Mouse (Mus musculus) liver, postnatal 0 days (tissue): ENCODE results near the gene Begain. TPM values are rescaled to one million over a fixed set of nuclear protein-coding genes. Genes with fewer than 3 reads are reported as not detected.

ENCODE experiments used
- ATAC-seq: fragments of 200-750 bp; cut with Nextera tagmentation; 2 replicates; pipeline ENCODE4 v1.8.0; 2017; ENCODE audit warnings: mild to moderate bottlenecking, moderate library complexity
- DNase-seq: peaks from one replicate; pipeline ENCODE4 v3.0.0-alpha.2; 2016
- H3K27ac ChIP-seq: fragments of 300-500 bp; sonication (generic); 2 replicates; pipeline ENCODE4 v1.5.1; 2014; ENCODE audit warnings: antibody characterized with exemption, moderate library complexity, mild to moderate bottlenecking, low read depth
- H3K27me3 ChIP-seq: fragments of 300-500 bp; sonication (generic); 2 replicates; pipeline ENCODE4 v1.6.1; 2014; ENCODE audit warnings: low read length, control low read depth, mixed read lengths; ENCODE audit not compliant: insufficient read depth
- H3K36me3 ChIP-seq: fragments of 300-500 bp; sonication (generic); replicated peaks from 2 replicates; pipeline ENCODE4 v1.6.1; 2014; ENCODE audit warnings: mild to moderate bottlenecking, control low read depth, low read length, moderate library complexity, mixed read lengths; ENCODE audit not compliant: insufficient read depth
- H3K4me1 ChIP-seq: fragments of 300-500 bp; sonication (generic); 2 replicates; pipeline ENCODE4 v1.6.1; 2014; ENCODE audit warnings: antibody characterized with exemption, mild to moderate bottlenecking, control low read depth; ENCODE audit not compliant: insufficient read depth
- H3K4me2 ChIP-seq: fragments of 300-500 bp; sonication (generic); 2 replicates; pipeline ENCODE4 v1.6.1; 2014; ENCODE audit warnings: low read depth, mild to moderate bottlenecking, low read length, moderate library complexity, mixed read lengths
- H3K4me3 ChIP-seq: fragments of 300-500 bp; sonication (generic); 2 replicates; pipeline ENCODE4 v1.5.1; 2014; ENCODE audit warnings: low read depth, low read length
- H3K9ac ChIP-seq: fragments of 300-500 bp; sonication (generic); replicated peaks from 2 replicates; pipeline ENCODE4 v1.6.1; 2014; ENCODE audit warnings: mild to moderate bottlenecking, moderate library complexity
- H3K9me3 ChIP-seq: fragments of 300-500 bp; sonication (generic); 2 replicates; pipeline ENCODE4 v1.6.1; 2016; ENCODE audit warnings: mild to moderate bottlenecking, control low read depth, low read length, mixed read lengths
- CTCF ChIP-seq: sonication (generic); IDR thresholded peaks from 2 replicates; pipeline ENCODE4 v1.5.1; 2016; ENCODE audit warnings: antibody characterized with exemption, low read depth
- EP300 ChIP-seq: IDR thresholded peaks from 2 replicates; pipeline ENCODE4 v1.6.1; 2016; ENCODE audit warnings: antibody characterized with exemption, low read depth, mild to moderate bottlenecking
- WGBS: fragments of 180-500 bp; shearing (Covaris S2); extraction: QIAGEN DNeasy Blood & Tissue Kit; methylation state at CpG from one replicate; pipeline ENCODE4 v1.1.7; 2014; ENCODE audit not compliant: insufficient replicate concordance; 5-methylcytosine and 5-hydroxymethylcytosine counted together
- polyA plus RNA-seq: library from polyadenylated mRNA; unstranded; fragments of >200 nt; fragmentation: Nextera tagmentation; extraction: Ambion mirVana; gene quantifications from 2 replicates; pipeline ENCODE4 v1.2.1, GENCODE M21; 2015

Gene Begain
- polyA plus RNA-seq, 1 experiment from 2014 or later: 0.27 TPM

GRCm38 (mm10) chr12:109077036-109077435, 9.0 kb upstream of the Begain start:
- H3K27ac ChIP-seq: no peak overlapping the region
- ATAC-seq: no peak
- no peaks in the 10 kb centered on the region for H3K4me1 ChIP-seq
- TF ChIP-seq CTCF (no peak), EP300 (no peak)
- no peak overlapping the region for H3K4me3 ChIP-seq
- H3K27me3 ChIP-seq: no peaks in the 10 kb centered on the region
- DNase-seq: no peak
- H3K4me2 ChIP-seq: no peak overlapping the region
- H3K9me3 ChIP-seq: no peaks in the 10 kb centered on the region
- WGBS: 69% methylated on average over 6 of the region's 6 CpGs
- no peak overlapping the region for H3K9ac ChIP-seq
- no peaks in the 10 kb centered on the region for H3K36me3 ChIP-seq

- H3K27me3 ChIP-seq: no peaks in the 10 kb centered on the region; the same call in 1 of the 2 replicates
- no peak for ATAC-seq
- H3K36me3 ChIP-seq: no peaks in the 10 kb centered on the region
- no peak for DNase-seq
- 52% methylated on average over 2 of the region's 2 CpGs for WGBS
- H3K4me3 ChIP-seq: no peak overlapping the region
- H3K4me2 ChIP-seq: no peak overlapping the region
- H3K9ac ChIP-seq: no peak overlapping the region
- H3K27ac ChIP-seq: peak overlapping the region; percentile 34; the same call in 1 of the 2 replicates
- H3K4me1 ChIP-seq: no peaks in the 10 kb centered on the region
- no peak for TF ChIP-seq EP300
- TF ChIP-seq CTCF: no peak
- no peaks in the 10 kb centered on the region for H3K9me3 ChIP-seq
Observed at GRCm38 (mm10) chr12:109074777-109075285, 6.8 kb upstream of the Begain start.

- no peaks in the 10 kb centered on the region for H3K9me3 ChIP-seq
- TF ChIP-seq EP300 (no peak), CTCF (no peak)
- H3K36me3 ChIP-seq: no peaks in the 10 kb centered on the region
- H3K4me2 ChIP-seq: no peak overlapping the region
- H3K9ac ChIP-seq: no peak overlapping the region
- H3K4me1 ChIP-seq: no peaks in the 10 kb centered on the region
- no peaks in the 10 kb centered on the region; the same call in 1 of the 2 replicates for H3K27me3 ChIP-seq
- no peak for DNase-seq
- no peak overlapping the region for H3K4me3 ChIP-seq
- 52% methylated on average over 6 of the region's 6 CpGs for WGBS
- ATAC-seq: no peak
- peak overlapping the region; percentile 34 for H3K27ac ChIP-seq
Observed at GRCm38 (mm10) chr12:109074106-109074505, 6.1 kb upstream of the Begain start.

GRCm38 (mm10) chr12:109071248-109071647, 3.2 kb upstream of the Begain start:
- Histone ChIP-seq H3K36me3 (no peaks in the 10 kb centered on the region), H3K9ac (no peak overlapping the region), H3K27me3 (peaks cover 19% of the 10 kb centered on the region), H3K4me2 (no peak overlapping the region), H3K27ac (no peak overlapping the region), H3K9me3 (no peaks in the 10 kb centered on the region), H3K4me1 (peaks cover 3% of the 10 kb centered on the region; the same call in 1 of the 2 replicates), H3K4me3 (no peak overlapping the region)
- 78% methylated on average over 13 of the region's 13 CpGs for WGBS
- DNase-seq: no peak
- TF ChIP-seq CTCF: peak; percentile 38; the same call in 1 of the 2 replicates
- no peak for TF ChIP-seq EP300
- ATAC-seq: no peak

- H3K9ac ChIP-seq: no peak overlapping the region
- H3K27ac ChIP-seq: no peak overlapping the region
- 31% methylated on average over 2 of the region's 2 CpGs for WGBS
- H3K9me3 ChIP-seq: no peaks in the 10 kb centered on the region
- no peak overlapping the region for H3K4me3 ChIP-seq
- H3K4me1 ChIP-seq: peaks cover 3% of the 10 kb centered on the region; the same call in 1 of the 2 replicates
- ATAC-seq: no peak
- TF ChIP-seq CTCF (no peak), EP300 (no peak)
- no peaks in the 10 kb centered on the region for H3K36me3 ChIP-seq
- H3K27me3 ChIP-seq: peaks cover 19% of the 10 kb centered on the region
- no peak for DNase-seq
- no peak overlapping the region for H3K4me2 ChIP-seq
Observed at GRCm38 (mm10) chr12:109069751-109070150, 1.7 kb upstream of the Begain start.

- ATAC-seq: no peak
- DNase-seq: no peak
- peaks cover 3% of the 10 kb centered on the region; the same call in 1 of the 2 replicates for H3K4me1 ChIP-seq
- no peaks in the 10 kb centered on the region for H3K36me3 ChIP-seq
- 0 out of 2 replicates have a peak overlapping the region, but pooled peaks have one; percentile 72 for H3K4me2 ChIP-seq
- no peak for TF ChIP-seq CTCF
- TF ChIP-seq EP300: no peak
- H3K9me3 ChIP-seq: no peaks in the 10 kb centered on the region
- no peak overlapping the region for H3K27ac ChIP-seq
- peaks cover 19% of the 10 kb centered on the region for H3K27me3 ChIP-seq
- no peak overlapping the region for H3K4me3 ChIP-seq
- H3K9ac ChIP-seq: no peak overlapping the region
- 41% methylated on average over 7 of the region's 7 CpGs for WGBS
Observed at GRCm38 (mm10) chr12:109068738-109069137, 721 bp upstream of the Begain start.
